Mouse (Mus musculus) leukemia stem cell, adult 10-12 weeks (primary cell): Measurements from ENCODE around the gene Ramac. TPM values are rescaled to one million over a fixed set of nuclear protein-coding genes. Genes with fewer than 3 reads are reported as not detected.

ENCODE experiments used
- polyA plus RNA-seq: library from polyadenylated mRNA; stranded (reverse); fragments of >175 nt; gene quantifications from 2 replicates; pipeline ENCODE4 v1.2.3, GENCODE M21; 2012; ENCODE audit warnings: low replicate concordance

The Ramac gene
- polyA plus RNA-seq = 1.4 and 4.5 TPM in 2 replicates

GRCm38 (mm10) chr7:81762180-81763109 is at the start of gene Ramac:
TSS of gene Ramac (plus strand) at chr7:81762925.

GRCm38 (mm10) chr7:81789095-81789757 is 26.5 kb downstream of the Ramac start, which contains the start of gene 3110040N11Rik:
TSS of gene 3110040N11Rik (minus strand) at chr7:81789478.

Other genes with a start within 250 kb of the Ramac start
- not detected in 2 replicates for gene Fsd2, start 196.0 kb upstream of the Ramac start, polyA plus RNA-seq
- 12.9 and 16.2 TPM in 2 replicates for gene Whamm, start 191.7 kb upstream of the Ramac start, polyA plus RNA-seq
- 0.20 and 0.39 TPM in 2 replicates for gene Homer2, start 55.4 kb upstream of the Ramac start, polyA plus RNA-seq
- 8.8 and 9.5 TPM in 2 replicates for gene 3110040N11Rik, start 26.6 kb downstream of the Ramac start, polyA plus RNA-seq
- gene Btbd1, start 66.5 kb downstream of the Ramac start, polyA plus RNA-seq = 9.1 and 9.7 TPM in 2 replicates
- gene Gm10160, start 92.9 kb downstream of the Ramac start, polyA plus RNA-seq = not detected in 2 replicates
- gene Tm6sf1, start 96.1 kb downstream of the Ramac start, polyA plus RNA-seq = 10.0 and 11.9 TPM in 2 replicates
- gene Hdgfl3, start 171.5 kb downstream of the Ramac start, polyA plus RNA-seq = 0.17 and 0.23 TPM in 2 replicates
- not detected in 2 replicates for gene Bnc1, start 229.4 kb downstream of the Ramac start, polyA plus RNA-seq